Mouse (Mus musculus): ENCODE results near the gene Gm27027. TPM values are rescaled to one million over a fixed set of nuclear protein-coding genes. Genes with fewer than 3 reads are reported as not detected.

Gene Gm27027
- polyA plus RNA-seq, 1 experiment = not detected

DNA sequence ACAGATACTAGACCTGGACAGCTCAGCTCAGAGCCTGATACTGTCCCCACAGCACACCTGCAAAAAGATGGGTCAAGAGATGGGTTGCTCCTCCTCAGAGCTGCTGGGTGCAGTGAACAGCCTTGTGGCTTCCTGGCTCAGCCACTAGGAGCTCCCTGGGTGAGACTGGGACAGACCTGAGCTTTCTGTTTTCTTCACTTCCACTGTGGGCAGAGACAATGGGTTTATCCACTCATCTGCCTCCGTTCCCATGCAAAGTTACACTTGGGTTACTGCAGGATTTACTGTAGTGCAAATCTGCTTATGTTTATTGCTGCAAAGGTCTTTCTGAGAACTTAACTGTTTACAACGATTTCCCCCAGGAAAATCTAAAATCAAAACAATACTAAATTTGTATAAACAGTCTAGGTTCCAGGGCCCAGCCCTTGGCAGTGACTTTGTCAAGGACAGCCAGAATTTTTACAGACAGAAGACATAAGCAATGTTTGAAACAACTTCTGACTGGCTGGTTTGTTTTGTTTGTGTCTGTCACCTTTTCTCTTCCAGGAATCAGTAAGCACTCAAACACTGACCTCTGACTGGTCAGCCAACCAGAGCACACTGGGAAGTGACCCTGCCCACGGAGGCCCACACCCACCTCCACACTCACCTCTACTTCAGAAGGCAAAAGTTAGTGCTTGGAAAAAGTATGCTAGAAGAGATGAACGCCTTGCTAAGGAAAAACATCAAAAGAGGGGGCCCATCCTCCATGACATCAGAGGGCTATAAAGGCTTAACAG lies 13.5 kb downstream of the Gm27027 start:
- Histone ChIP-seq H3K27me3 (ENCODE audit: control insufficient read depth) (0 out of 2 replicates have a peak, but pooled peaks cover 1% of the 10 kb centered on the region), H3K4me1 (ENCODE audit: control insufficient read depth) (no peaks in the 10 kb centered on the region), H3K36me3 (ENCODE audit: control insufficient read depth) (peaks cover 78% of the 10 kb centered on the region), H3K9me3 (ENCODE audit: control insufficient read depth, low read length) (no peaks in the 10 kb centered on the region), H3K4me3 (replicated peaks) (no peak overlapping the region)
- TF ChIP-seq TAL1 (IDR thresholded peaks at IDR 0.05; ENCODE audit: low read length) = no peak
- no peak for TF ChIP-seq GATA1 (IDR thresholded peaks at IDR 0.05; ENCODE audit: low read length)

- Histone ChIP-seq H3K36me3 (ENCODE audit: control insufficient read depth) (peaks cover 50% of the 10 kb centered on the region), H3K27me3 (ENCODE audit: control insufficient read depth) (peaks cover 20% of the 10 kb centered on the region), H3K9me3 (ENCODE audit: control insufficient read depth, low read length) (no peaks in the 10 kb centered on the region), H3K4me3 (replicated peaks) (no peak overlapping the region), H3K4me1 (ENCODE audit: control insufficient read depth) (peaks cover 6% of the 10 kb centered on the region)
- TF ChIP-seq GATA1 (IDR thresholded peaks at IDR 0.05; ENCODE audit: low read length) (no peak), TAL1 (IDR thresholded peaks at IDR 0.05; ENCODE audit: low read length) (no peak)
Observed at GRCm38 (mm10) chr2:93979249-93980120, 16.7 kb downstream of the Gm27027 start.

- TF ChIP-seq GATA1 (IDR thresholded peaks at IDR 0.05; ENCODE audit: low read length) = no peak
- no peak for TF ChIP-seq TAL1 (IDR thresholded peaks at IDR 0.05; ENCODE audit: low read length)
- Histone ChIP-seq H3K4me1 (ENCODE audit: control insufficient read depth) (peaks cover 6% of the 10 kb centered on the region), H3K4me3 (replicated peaks) (no peak overlapping the region), H3K9me3 (ENCODE audit: control insufficient read depth, low read length) (no peaks in the 10 kb centered on the region), H3K36me3 (ENCODE audit: control insufficient read depth) (peaks cover 24% of the 10 kb centered on the region), H3K27me3 (ENCODE audit: control insufficient read depth) (peaks cover 20% of the 10 kb centered on the region)
Observed at GRCm38 (mm10) chr2:93976436-93977252, 19.5 kb downstream of the Gm27027 start.

DNA sequence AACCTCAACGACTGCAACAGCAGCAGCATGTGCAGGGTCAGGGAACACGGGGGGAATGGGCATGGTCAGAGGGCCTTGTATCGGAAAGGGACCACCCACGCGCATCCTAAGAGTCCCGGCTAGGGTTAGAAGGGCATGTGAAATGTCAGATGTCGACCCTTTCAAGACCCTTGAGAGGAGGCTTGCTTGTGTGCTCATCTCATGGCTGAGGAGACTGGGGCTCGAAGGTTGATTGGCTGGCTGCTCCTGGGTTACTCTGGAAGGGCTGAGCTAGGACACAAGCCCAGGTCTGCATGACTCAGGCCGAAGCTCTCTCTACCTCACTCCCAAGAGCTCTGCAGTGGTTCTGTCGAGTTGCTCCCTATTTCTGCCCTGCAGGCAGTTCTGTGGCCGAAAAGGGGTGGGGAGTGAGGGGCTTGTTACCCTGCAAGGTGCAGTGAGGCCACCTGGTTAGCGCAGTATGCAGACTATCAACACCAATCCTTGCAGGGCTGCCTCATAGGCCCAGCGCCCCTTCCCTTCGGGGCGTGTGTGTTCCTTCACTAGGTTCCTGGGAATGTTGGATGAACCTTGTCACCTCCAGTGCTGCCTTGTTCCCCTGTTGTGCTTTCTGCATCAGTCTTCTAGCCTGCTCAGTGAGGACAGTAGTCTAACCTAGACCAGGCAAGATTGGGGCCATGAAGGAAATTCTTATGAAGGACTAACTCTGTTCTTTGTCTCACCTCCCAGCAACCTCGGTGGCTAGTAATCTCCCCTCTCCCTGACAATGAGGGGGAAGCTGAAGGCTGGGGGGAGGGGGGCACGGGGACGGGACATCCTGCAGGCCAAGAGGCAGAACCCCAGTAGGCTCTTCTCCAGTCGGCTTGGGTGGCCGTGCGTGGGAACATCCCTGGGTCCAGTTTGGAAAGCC lies 20.4 kb downstream of the Gm27027 start:
- peaks cover 6% of the 10 kb centered on the region for H3K4me1 ChIP-seq (ENCODE audit: control insufficient read depth)
- H3K36me3 ChIP-seq (ENCODE audit: control insufficient read depth) = peaks cover 15% of the 10 kb centered on the region
- H3K27me3 ChIP-seq (ENCODE audit: control insufficient read depth) = peaks cover 20% of the 10 kb centered on the region
- no peak for TF ChIP-seq GATA1 (IDR thresholded peaks at IDR 0.05; ENCODE audit: low read length)
- no peak for TF ChIP-seq TAL1 (IDR thresholded peaks at IDR 0.05; ENCODE audit: low read length)
- no peak overlapping the region for H3K4me3 ChIP-seq (replicated peaks)
- H3K9me3 ChIP-seq (ENCODE audit: control insufficient read depth, low read length) = no peaks in the 10 kb centered on the region

DNA sequence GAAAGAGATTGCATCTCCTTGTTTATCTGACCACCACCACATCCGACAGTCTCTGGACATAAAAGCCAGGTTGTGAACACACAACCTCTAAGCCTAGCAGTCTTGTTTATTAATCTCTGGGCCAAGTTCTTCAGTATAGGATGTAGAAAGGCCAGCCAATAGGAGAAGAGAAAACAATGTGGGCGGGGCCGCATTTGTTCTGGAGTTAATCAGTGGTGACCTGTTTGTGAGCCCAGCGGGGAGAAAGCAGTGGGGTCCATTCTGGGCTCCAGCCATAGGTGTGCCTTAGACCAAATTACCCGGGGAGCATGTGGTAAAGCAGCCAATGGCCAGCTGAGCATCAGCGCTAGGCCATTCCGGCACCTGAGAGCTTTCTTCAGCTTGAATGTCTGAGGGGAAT lies 21.1 kb downstream of the Gm27027 start:
- peaks cover 6% of the 10 kb centered on the region for H3K4me1 ChIP-seq (ENCODE audit: control insufficient read depth)
- H3K36me3 ChIP-seq (ENCODE audit: control insufficient read depth) = peaks cover 8% of the 10 kb centered on the region
- TF ChIP-seq GATA1 (IDR thresholded peaks at IDR 0.05; ENCODE audit: low read length) (no peak), TAL1 (IDR thresholded peaks at IDR 0.05; ENCODE audit: low read length) (no peak)
- peaks cover 20% of the 10 kb centered on the region for H3K27me3 ChIP-seq (ENCODE audit: control insufficient read depth)
- H3K4me3 ChIP-seq (replicated peaks) = no peak overlapping the region
- H3K9me3 ChIP-seq (ENCODE audit: control insufficient read depth, low read length) = no peaks in the 10 kb centered on the region

DNA sequence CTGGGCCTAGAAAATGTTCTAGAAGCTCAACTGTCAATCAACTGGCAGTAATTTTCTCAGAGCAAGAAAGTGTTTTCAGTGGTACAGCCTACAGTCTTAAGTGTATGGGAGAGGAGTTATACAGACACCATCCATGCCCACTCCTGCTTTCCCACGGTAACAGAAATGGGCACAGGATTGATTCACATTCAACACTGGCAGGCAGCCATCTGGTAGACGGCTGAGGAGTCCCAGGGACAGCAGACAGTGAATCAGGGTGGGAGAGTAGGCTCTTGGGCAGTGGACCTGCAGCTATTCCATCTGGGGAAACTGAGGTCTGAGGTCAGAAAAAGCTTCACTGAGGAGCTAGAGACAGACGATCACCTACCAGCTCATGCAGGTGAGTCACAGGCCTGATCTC lies 24.5 kb downstream of the Gm27027 start:
- Histone ChIP-seq H3K36me3 (ENCODE audit: control insufficient read depth) (no peaks in the 10 kb centered on the region), H3K4me3 (replicated peaks) (no peak overlapping the region), H3K4me1 (ENCODE audit: control insufficient read depth) (peaks cover 6% of the 10 kb centered on the region), H3K27me3 (ENCODE audit: control insufficient read depth) (peaks cover 12% of the 10 kb centered on the region), H3K9me3 (ENCODE audit: control insufficient read depth, low read length) (no peaks in the 10 kb centered on the region)
- TF ChIP-seq TAL1 (IDR thresholded peaks at IDR 0.05; ENCODE audit: low read length) = no peak
- no peak for TF ChIP-seq GATA1 (IDR thresholded peaks at IDR 0.05; ENCODE audit: low read length)

GRCm38 (mm10) chr2:93964494-93965160 lies 31.5 kb downstream of the Gm27027 start:
- Histone ChIP-seq H3K36me3 (ENCODE audit: control insufficient read depth) (no peaks in the 10 kb centered on the region), H3K9me3 (ENCODE audit: control insufficient read depth, low read length) (no peaks in the 10 kb centered on the region), H3K4me3 (replicated peaks) (no peak overlapping the region), H3K4me1 (ENCODE audit: control insufficient read depth) (no peaks in the 10 kb centered on the region), H3K27me3 (ENCODE audit: control insufficient read depth) (no peaks in the 10 kb centered on the region)
- TF ChIP-seq GATA1 (IDR thresholded peaks at IDR 0.05; ENCODE audit: low read length) (no peak), TAL1 (IDR thresholded peaks at IDR 0.05; ENCODE audit: low read length) (no peak)

Data from erythroblast, embryonic 14.5 days (primary cell).